Comparison of ENCODE assay signal across 8 mouse cellular contexts in the genomic region with DNA sequence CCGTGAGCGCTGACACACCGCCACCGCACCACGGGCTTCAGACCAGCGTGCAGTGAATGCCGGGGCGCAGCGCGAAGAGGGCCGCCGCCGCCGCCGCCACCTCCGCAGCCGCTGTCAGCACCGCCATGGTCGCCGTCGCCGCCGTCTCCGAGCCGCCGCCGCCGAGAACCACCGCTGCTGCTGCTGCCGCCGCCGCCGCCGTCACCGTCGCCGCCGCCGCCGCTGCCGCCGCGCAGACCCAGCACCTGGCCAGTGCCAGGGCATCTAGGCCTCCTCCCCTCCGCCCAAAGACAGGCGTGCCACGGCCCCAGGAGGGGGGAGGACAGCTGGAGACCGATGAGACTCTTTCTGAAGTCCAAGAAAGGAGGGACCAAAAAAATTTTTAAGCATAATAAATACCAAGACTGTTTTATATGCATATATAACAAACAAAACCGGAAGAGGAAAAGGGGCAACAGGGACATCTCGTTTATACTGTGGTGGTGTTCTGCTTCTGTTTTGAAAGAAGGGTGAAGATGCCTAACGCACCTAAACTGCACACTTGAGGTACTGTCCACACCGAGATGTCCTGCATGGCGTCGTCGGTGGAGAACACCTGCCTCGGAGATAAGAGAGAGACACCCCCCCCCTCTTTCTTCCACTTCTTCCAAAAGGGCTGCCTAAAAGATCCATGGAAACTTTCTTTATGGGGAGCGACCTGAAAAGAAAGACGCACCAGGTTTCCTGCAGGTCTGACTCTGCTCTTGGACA. TPM values are rescaled to one million over a fixed set of nuclear protein-coding genes. Genes with fewer than 3 reads are reported as not detected.
DNase-seq lines count a peak whose midpoint lies in the region; ATAC-seq and TF ChIP-seq lines count a peak whose summit lies in the region.
"Had no signal": no experiment of that assay in that cellular context is flagged by ENCODE, and none has a peak within 500 bp of the region (broad histone marks: within the 10 kb centered on the region; RNA-seq: fewer than 3 reads in every experiment).

No protein-coding gene starts in this region.

- H3K9me3 ChIP-seq in kidney, embryonic 15.5 days (replicated peaks): no peaks in the 10 kb centered on the region
- H3K9me3 ChIP-seq in embryonic facial prominence, embryonic 14.5 days (ENCODE audit: control insufficient read depth, low read length): no peaks in the 10 kb centered on the region
- H3K9me3 ChIP-seq in hindbrain, postnatal 0 days (ENCODE audit: low read length): no peaks in the 10 kb centered on the region
- no peaks in the 10 kb centered on the region for H3K9me3 ChIP-seq in neural tube, embryonic 12.5 days

- H3K27ac ChIP-seq in kidney, embryonic 15.5 days: peak overlapping the region; percentile 89; the same call in 1 of the 2 replicates
- peak overlapping the region; percentile 87 for H3K27ac ChIP-seq in embryonic facial prominence, embryonic 14.5 days (replicated peaks; ENCODE audit: low read depth, low read length)
- peak overlapping the region; percentile 91 for H3K27ac ChIP-seq in hindbrain, postnatal 0 days
- H3K27ac ChIP-seq in neural tube, embryonic 12.5 days: peak overlapping the region; percentile 72; the same call in 1 of the 2 replicates

- peaks cover 50% of the 10 kb centered on the region for H3K4me1 ChIP-seq in kidney, embryonic 15.5 days
- H3K4me1 ChIP-seq in embryonic facial prominence, embryonic 14.5 days (ENCODE audit: control insufficient read depth, insufficient read depth, low read length): 0 out of 2 replicates have a peak, but pooled peaks cover 4% of the 10 kb centered on the region
- no peaks in the 10 kb centered on the region for H3K4me1 ChIP-seq in hindbrain, postnatal 0 days (ENCODE audit: insufficient read depth, low read length)
- H3K4me1 ChIP-seq in neural tube, embryonic 12.5 days: peaks cover 9% of the 10 kb centered on the region

- ATAC-seq in kidney, embryonic 15.5 days (replicated peaks; ENCODE audit: low FRiP score): no peak
- no peak for ATAC-seq in embryonic facial prominence, embryonic 14.5 days (ENCODE audit: low read depth)
- ATAC-seq in hindbrain, postnatal 0 days: no peak
- ATAC-seq in neural tube, embryonic 12.5 days (ENCODE audit: low FRiP score, low read depth): no peak

- DNase-seq in kidney, adult 11 months: no peak
- no peak for DNase-seq in embryonic facial prominence, embryonic 14.5 days (ENCODE audit: low spot score)
- no peak for DNase-seq in hindbrain, postnatal 0 days (ENCODE audit: low spot score)
- no peak for DNase-seq in Muller cell, postnatal 12 days (ENCODE audit: inconsistent ontology term)
- DNase-seq in cerebellum, adult 9-10 months: no peak

- WGBS in kidney, embryonic 15.5 days: under 1% methylated on average over 57 of the region's 57 CpGs
- 1% methylated on average over 35 of the region's 57 CpGs for WGBS in embryonic facial prominence, embryonic 14.5 days
- WGBS in hindbrain, postnatal 0 days: under 1% methylated on average over 42 of the region's 57 CpGs
- WGBS in neural tube, embryonic 12.5 days: under 1% methylated on average over 54 of the region's 57 CpGs

- H3K36me3 ChIP-seq in kidney, embryonic 15.5 days: no peaks in the 10 kb centered on the region
- no peaks in the 10 kb centered on the region for H3K36me3 ChIP-seq in embryonic facial prominence, embryonic 14.5 days (ENCODE audit: control insufficient read depth, insufficient read depth, low read length)
- no peaks in the 10 kb centered on the region for H3K36me3 ChIP-seq in hindbrain, postnatal 0 days (ENCODE audit: insufficient read depth, low read length)
- H3K36me3 ChIP-seq in neural tube, embryonic 12.5 days: peaks cover 24% of the 10 kb centered on the region

- H3K4me2 ChIP-seq in kidney, embryonic 15.5 days: peak overlapping the region; percentile 62
- peak overlapping the region; percentile 68 for H3K4me2 ChIP-seq in embryonic facial prominence, embryonic 14.5 days (ENCODE audit: low read depth, low read length)
- peak overlapping the region; percentile 94 for H3K4me2 ChIP-seq in hindbrain, postnatal 0 days (ENCODE audit: low read depth, low read length)
- H3K4me2 ChIP-seq in neural tube, embryonic 12.5 days (replicated peaks): peak overlapping the region; percentile 92

- peaks cover 93% of the 10 kb centered on the region for H3K27me3 ChIP-seq in kidney, embryonic 15.5 days
- H3K27me3 ChIP-seq in embryonic facial prominence, embryonic 14.5 days (replicated peaks; ENCODE audit: control insufficient read depth, insufficient read depth, low read length): peaks cover 80% of the 10 kb centered on the region
- H3K27me3 ChIP-seq in hindbrain, postnatal 0 days (ENCODE audit: insufficient read depth, low read length): no peaks in the 10 kb centered on the region
- H3K27me3 ChIP-seq in neural tube, embryonic 12.5 days (replicated peaks): peaks cover 10% of the 10 kb centered on the region; the same call in 1 of the 2 replicates

- peak overlapping the region; percentile 63 for H3K9ac ChIP-seq in kidney, embryonic 15.5 days
- peak overlapping the region; percentile 76 for H3K9ac ChIP-seq in embryonic facial prominence, embryonic 14.5 days (ENCODE audit: low read depth, low read length)
- peak overlapping the region; percentile 86 for H3K9ac ChIP-seq in hindbrain, postnatal 0 days (replicated peaks; ENCODE audit: low read length)
- peak overlapping the region; percentile 99 for H3K9ac ChIP-seq in neural tube, embryonic 12.5 days

- H3K4me3 ChIP-seq in kidney, embryonic 15.5 days (replicated peaks): peak overlapping the region; percentile 57
- H3K4me3 ChIP-seq in embryonic facial prominence, embryonic 14.5 days (ENCODE audit: low read depth, low read length): peak overlapping the region; percentile 63
- H3K4me3 ChIP-seq in hindbrain, postnatal 0 days (ENCODE audit: low read length): peak overlapping the region; percentile 76
- H3K4me3 ChIP-seq in neural tube, embryonic 12.5 days: peak overlapping the region; percentile 96

- TF ChIP-seq CTCF in hindbrain, postnatal 0 days (IDR thresholded peaks at IDR 0.05; ENCODE audit: low read depth): no peak

RNA-seq across cellular contexts. Expression of a gene that starts 3.2 kb away (rescaled TPM):
- 8.9 and 9.2 TPM in 2 replicates for polyA plus RNA-seq in kidney, embryonic 15.5 days (2015; fragmentation: Nextera tagmentation; extraction: Ambion mirVana)
- 2.9 and 3.4 TPM in 2 replicates for polyA plus RNA-seq in embryonic facial prominence, embryonic 14.5 days (2014; fragmentation: Nextera tagmentation; extraction: Ambion mirVana)
- 30.7 and 37.3 TPM in 2 replicates for total RNA-seq in hindbrain, postnatal 0 days (2014; rRNA removed)
- 10.3 and 10.6 TPM in 2 replicates for polyA plus RNA-seq in hindbrain, postnatal 0 days (2015; fragmentation: Nextera tagmentation; extraction: Ambion mirVana)
- 17.2 and 17.8 TPM in 2 replicates for polyA plus RNA-seq in neural tube, embryonic 12.5 days (2016; fragmentation: Nextera tagmentation; extraction: Ambion mirVana)
- total RNA-seq: hematopoietic stem cell, adult 5-6 weeks had no signal
